Mouse (Mus musculus): ENCODE data around the gene Cela2a.

DNA sequence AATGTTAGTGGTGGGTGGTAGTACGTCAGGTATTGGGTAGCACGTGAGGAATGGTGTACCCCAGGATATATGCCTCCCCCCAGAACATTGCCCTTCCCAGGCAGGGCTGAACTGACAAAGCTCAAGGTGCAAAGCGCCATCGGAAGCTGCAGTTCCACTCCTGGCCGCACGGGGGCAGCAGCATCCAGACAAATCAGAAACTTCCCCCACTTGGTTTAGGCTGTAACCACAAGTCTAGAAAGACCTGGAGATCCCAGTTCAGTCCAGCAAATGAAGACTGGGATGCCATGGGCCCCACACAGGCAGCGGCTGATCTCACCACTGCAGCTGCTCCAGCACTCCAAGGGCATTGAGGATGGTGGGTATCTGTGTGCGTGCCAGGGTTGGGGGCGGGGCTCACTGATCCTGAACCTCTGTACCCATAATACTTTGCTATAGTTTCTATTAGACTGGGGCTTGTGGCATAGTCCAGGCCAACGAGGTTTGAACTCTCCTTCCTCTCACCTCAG, 31.5 kb upstream of the Cela2a start:
- TF ChIP-seq CTCF (IDR thresholded peaks at IDR 0.05; ENCODE audit: extremely low read depth, insufficient read length, insufficient replicate concordance, low read depth, low read length) (peak; percentile 98), POLR2A (IDR thresholded peaks at IDR 0.05; ENCODE audit: low read depth, low read length) (peak; percentile 18; the same call in 1 of the 2 replicates)
